Mouse (Mus musculus) lung, adult 2 months (tissue): ENCODE measurements at regions not wholly inside any gene's neighbourhood (a gene's known extent, or its start where the extent isn't known, plus 50 kb on each side); places are given as distances from the start of the nearest gene placed in this dataset.
"Not testable (repeated sequence)": the region's sequence is repeated elsewhere in the genome, so short reads cannot be mapped to it uniquely, and the experiment has no call there.

Experiments used
- DNase-seq: peaks from one replicate; pipeline ENCODE4 v3.0.0; 2022
- H3K4me1 ChIP-seq: fragments of 200-500 bp; 2 replicates; pipeline ENCODE4 v1.6.1; 2011; ENCODE audit warnings: low read length; ENCODE audit not compliant: control insufficient read depth, insufficient read depth
- H3K4me3 ChIP-seq: fragments of 200-500 bp; replicated peaks from 2 replicates; pipeline ENCODE3; 2011; ENCODE audit warnings: low read depth, mild to moderate bottlenecking, control low read depth, low read length; ENCODE audit errors: extremely low read depth
- CTCF ChIP-seq: fragments of 200-500 bp; IDR thresholded peaks from 2 replicates; pipeline ENCODE4 v1.5.1; 2011; ENCODE audit warnings: mild to moderate bottlenecking, low read length, control low read depth; ENCODE audit not compliant: insufficient read depth
- POLR2A ChIP-seq: fragments of 200-500 bp; IDR thresholded peaks from 2 replicates; pipeline ENCODE4 v1.6.1; 2011; ENCODE audit warnings: low read depth, mild to moderate bottlenecking, control low read depth, low read length, borderline replicate concordance; ENCODE audit errors: extremely low read depth
- WGBS: fragments of 180-500 bp; shearing (Covaris S2); methylation state at CpG from one replicate; pipeline ENCODE4 v1.1.7; 2018; 5-methylcytosine and 5-hydroxymethylcytosine counted together

- TF ChIP-seq POLR2A = no peak
- TF ChIP-seq CTCF = no peak
- no peak overlapping the region for H3K4me3 ChIP-seq
- no peak for DNase-seq
- no peaks in the 10 kb centered on the region for H3K4me1 ChIP-seq
- WGBS = 78% methylated on average over 5 of the region's 5 CpGs
Observed at GRCm38 (mm10) chr6:117700286-117700685, 140.7 kb upstream of the Zfp637 start.

- DNase-seq = no peak
- TF ChIP-seq CTCF (no peak), POLR2A (no peak)
- Histone ChIP-seq H3K4me1 (no peaks in the 10 kb centered on the region), H3K4me3 (no peak overlapping the region)
- WGBS = 90% methylated on average over 5 of the region's 5 CpGs
Observed at GRCm38 (mm10) chr6:117701547-117701946, 139.4 kb upstream of the Zfp637 start.

GRCm38 (mm10) chr6:117706006-117706405 lies 135.0 kb upstream of the Zfp637 start:
- no peak for DNase-seq
- H3K4me1 ChIP-seq = no peaks in the 10 kb centered on the region
- TF ChIP-seq POLR2A (no peak), CTCF (no peak)
- H3K4me3 ChIP-seq = no peak overlapping the region
- 51% methylated on average over 2 of the region's 2 CpGs for WGBS

GRCm38 (mm10) chr6:117709212-117709611 lies 131.8 kb upstream of the Zfp637 start:
- no peaks in the 10 kb centered on the region for H3K4me1 ChIP-seq
- TF ChIP-seq CTCF (no peak), POLR2A (no peak)
- H3K4me3 ChIP-seq = no peak overlapping the region
- no peak for DNase-seq
- WGBS = 66% methylated on average over 3 of the region's 3 CpGs

GRCm38 (mm10) chr6:117715056-117715777 lies 125.8 kb upstream of the Zfp637 start:
- DNase-seq = no peak
- WGBS = 81% methylated on average over 6 of the region's 6 CpGs
- H3K4me3 ChIP-seq = no peak overlapping the region
- TF ChIP-seq POLR2A = no peak
- no peak for TF ChIP-seq CTCF
- no peaks in the 10 kb centered on the region for H3K4me1 ChIP-seq

GRCm38 (mm10) chr6:117716422-117716821 lies 124.6 kb upstream of the Zfp637 start:
- not testable (repeated sequence) for H3K4me3 ChIP-seq, DNase-seq, H3K4me1 ChIP-seq
- WGBS = 83% methylated on average over 7 of the region's 40 CpGs

GRCm38 (mm10) chr6:117752338-117752737 lies 88.6 kb upstream of the Zfp637 start:
- not testable (repeated sequence) for DNase-seq, H3K4me1 ChIP-seq, H3K4me3 ChIP-seq

- WGBS = 80% methylated on average over 2 of the region's 2 CpGs
- H3K4me1 ChIP-seq, H3K4me3 ChIP-seq, DNase-seq: not testable (repeated sequence)
Observed at GRCm38 (mm10) chr6:117755682-117756081, 85.3 kb upstream of the Zfp637 start.

- 60% methylated on average over 9 of the region's 9 CpGs for WGBS
- TF ChIP-seq CTCF (no peak), POLR2A (no peak)
- DNase-seq = no peak
Observed at GRCm38 (mm10) chr6:117756176-117756575, 84.8 kb upstream of the Zfp637 start.

GRCm38 (mm10) chr6:117758516-117758915 lies 82.5 kb upstream of the Zfp637 start:
- WGBS = 10% methylated on average over 6 of the region's 6 CpGs
- peak; percentile 24 for DNase-seq
- not testable (repeated sequence) for H3K4me1 ChIP-seq

More at GRCm38 (mm10) chr6:117756176-117756575, 84.8 kb upstream of the Zfp637 start:
- H3K4me1 ChIP-seq = no peaks in the 10 kb centered on the region
- H3K4me3 ChIP-seq = no peak overlapping the region

GRCm38 (mm10) chr6:117771506-117771905 lies 69.5 kb upstream of the Zfp637 start:
- no peak for TF ChIP-seq CTCF
- TF ChIP-seq POLR2A = no peak
- no peaks in the 10 kb centered on the region for H3K4me1 ChIP-seq
- H3K4me3 ChIP-seq = no peak overlapping the region
- 69% methylated on average over 7 of the region's 7 CpGs for WGBS
- DNase-seq = no peak

More at GRCm38 (mm10) chr6:117758516-117758915, 82.5 kb upstream of the Zfp637 start:
- TF ChIP-seq CTCF = peak; percentile 58
- H3K4me3 ChIP-seq = not testable (repeated sequence)
